Mouse (Mus musculus): Measurements from ENCODE around the gene Frem3.

Gene Frem3

DNA sequence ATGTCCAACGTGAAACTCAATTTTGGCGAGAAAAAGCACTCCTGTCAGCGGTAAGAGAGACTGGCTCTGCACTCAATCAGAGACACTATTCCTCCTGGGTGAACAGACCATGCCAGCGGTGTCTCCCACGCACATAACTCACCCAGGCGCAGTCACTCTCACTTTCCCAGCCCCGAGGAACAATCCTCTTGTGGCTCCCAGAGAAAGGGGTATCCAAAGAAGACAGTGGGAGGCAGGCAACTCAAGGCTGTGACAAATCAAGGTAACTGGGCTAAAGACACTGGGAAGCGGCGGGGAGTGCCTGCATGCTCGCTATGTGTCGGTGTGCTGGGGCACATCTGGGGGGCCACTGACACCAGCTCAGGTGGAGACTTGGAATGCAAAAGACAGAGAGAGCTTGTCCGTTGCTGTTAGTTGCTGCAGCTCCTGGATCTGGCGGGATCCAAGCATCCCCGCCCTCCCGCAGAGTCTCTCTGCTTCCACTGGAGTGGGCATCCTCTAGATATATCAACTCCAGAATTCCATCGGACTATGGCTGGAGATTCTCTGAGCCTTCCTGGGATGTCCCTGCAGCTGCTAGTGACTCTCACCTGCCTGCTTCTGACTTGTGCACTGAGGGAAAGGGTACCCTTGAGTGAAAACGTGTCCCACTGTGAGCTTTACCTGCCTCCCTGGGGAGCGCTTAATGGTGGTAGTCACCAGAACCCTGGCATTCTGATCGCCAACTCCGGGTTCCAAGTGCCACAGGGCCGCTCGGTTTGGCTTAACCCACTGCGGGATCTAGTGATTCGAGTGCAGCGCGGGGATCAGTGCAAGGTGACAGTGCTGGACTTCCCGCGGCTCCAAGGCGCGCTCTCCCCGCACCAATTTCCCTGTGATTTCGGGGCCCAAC, at the start of gene Frem3:
Gene Frem3 (plus strand): TSS at position 532 of the 892 bp plus-strand sequence.
- DNase-seq, result no peak

DNA sequence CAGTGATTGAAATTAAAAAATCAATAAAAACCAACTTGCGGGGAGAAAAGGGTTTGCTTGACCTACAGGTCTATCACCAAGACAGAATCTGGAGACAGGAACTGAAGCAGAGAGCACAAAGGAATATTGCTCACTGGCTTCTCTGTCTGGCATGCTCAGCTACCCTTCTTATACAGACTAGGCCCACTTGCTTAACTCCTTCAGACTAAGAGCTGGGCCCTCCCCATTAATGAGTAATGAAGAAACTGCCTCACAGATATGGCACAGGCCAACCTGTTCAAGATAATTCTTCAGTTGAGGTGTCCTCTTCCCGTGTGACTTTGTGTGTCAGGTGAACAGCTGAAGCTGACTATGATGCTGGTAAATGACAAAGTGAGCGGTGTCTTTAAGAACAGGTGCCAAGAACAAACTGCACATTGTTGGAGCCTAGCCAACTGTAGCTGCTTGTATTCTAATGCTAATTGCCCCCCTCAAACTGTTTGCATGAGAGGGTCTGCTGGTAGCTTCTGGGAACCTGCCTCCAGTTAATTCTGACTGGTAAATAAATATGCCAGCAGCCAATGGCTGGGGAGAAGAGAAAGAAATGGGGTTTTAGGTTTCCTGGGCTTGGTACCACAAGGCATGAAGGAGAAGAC, 46.6 kb upstream of the Frem3 start:
- DNase-seq, result no peak

DNA sequence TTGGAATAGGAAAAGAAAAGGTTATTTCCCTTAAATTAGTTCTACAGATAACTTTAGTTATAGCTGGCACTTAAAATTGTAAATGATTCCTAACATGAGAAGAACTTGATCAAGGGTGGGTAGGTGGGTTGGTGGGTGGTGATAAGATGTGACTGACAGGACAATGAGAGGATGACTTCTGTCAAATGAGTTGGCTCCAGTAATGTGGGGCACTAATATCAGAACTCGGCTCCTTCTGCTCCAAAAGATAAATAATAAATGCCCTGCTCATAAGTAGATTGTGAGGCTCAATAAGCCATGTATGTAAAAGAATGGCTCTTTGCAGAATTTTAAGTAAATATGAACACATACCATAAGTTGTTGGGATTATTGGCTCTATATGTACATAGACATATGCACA, 43.4 kb upstream of the Frem3 start:
- DNase-seq, result no peak

DNA sequence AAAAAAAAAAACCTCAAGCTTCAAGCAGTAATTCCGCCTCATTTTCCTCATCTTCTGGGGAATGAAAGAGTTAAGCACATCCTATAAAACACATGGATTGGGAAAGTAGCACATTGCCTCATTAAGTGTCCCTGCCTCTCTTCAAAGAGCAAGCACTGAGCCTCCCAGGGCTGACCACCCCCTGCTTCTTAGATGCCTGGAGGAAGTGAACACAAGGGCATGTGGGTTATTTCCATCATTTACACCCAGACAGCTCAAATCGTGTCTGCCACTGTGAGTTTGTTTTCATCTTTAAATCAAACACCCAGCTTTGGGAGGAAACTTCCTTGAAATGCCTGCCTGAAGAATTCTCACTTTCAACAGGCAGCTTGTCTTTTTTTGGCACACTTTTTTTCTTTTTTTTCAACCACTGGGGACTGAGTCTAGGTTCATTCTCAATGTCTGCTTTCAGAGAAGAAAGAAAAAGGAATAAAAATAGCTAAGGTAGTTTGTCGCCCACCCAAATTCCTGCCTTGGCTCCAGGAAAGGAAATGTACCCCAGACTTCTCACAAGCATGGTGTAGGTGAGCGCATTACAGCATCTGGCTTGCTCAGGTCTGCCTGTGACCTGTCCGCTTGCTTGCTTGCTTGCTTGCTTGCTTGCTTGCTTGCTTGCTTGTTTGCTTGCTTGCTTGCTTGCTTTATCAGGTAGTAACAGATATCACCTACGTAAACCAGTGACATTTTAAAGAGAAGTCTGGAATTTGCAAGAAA, 42.5 kb upstream of the Frem3 start:
- DNase-seq, result no peak

DNA sequence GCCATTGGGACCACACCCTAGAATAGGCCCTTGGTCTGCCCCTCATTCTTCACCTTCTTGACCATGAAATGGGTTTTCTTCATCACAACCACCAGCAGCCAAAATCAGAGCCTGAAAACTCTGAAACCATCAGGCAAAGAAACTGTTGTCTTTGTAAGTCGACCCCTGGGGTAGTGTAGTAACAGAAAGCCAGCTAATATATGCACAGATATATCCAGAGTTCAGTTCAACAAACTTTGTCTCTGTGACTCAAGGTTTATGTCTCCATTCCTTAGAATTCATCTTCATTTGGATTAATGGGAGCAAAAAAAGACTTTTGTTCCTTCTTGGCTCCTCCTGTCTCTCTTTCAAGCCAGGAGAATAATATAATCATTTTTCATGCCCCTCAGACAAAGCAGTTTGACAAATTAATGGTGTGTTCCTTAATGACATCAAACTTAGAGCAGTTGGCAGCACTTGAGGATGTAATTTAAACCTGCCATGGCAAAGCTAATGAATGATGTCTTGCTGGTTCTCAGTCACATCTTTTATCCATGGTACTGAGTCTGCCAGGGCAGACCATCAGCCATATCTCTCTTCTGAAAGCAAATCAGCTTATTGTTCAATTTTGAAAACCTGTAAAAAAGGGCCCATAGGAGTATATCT, 38.3 kb upstream of the Frem3 start:
- no peak for DNase-seq

DNA sequence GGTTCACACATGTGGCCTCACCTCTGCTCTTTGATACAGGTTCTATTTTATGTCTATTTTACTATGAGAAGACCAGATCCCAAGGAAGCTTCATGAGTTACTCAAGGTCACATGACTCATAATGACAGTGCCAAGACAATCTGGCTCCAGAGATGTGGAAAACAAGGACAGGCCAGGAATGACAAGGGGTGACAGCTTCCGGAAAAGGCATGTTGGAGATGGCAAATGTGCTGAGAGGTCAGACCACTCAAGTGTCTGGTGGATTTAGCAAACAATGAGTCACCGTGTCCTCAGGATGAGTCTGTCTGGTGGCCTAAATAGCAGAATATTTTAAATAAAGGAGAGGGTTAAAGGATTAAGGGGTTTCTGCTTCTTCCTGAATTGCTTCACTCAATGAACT, 33.8 kb upstream of the Frem3 start:
- DNase-seq, result no peak

DNA sequence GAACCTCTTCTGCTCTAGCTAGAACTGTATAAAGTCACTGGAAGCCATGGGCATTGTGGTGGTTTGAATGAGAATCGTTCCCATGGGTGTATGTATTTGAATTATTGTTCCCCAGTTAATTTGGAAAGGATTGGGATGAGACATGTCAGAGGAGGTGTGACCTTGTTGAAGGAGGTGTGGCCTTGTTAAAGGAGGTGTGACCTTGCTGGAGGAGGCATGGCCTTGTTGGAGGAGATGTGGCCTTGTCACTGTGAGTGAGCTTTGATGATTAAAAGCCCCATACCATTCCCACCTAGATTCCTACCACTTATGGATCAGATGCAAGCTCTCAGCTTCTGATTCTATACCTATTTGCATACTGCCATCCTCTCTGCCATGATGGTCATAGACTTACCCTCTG, 31.8 kb upstream of the Frem3 start:
- DNase-seq, result no peak

DNA sequence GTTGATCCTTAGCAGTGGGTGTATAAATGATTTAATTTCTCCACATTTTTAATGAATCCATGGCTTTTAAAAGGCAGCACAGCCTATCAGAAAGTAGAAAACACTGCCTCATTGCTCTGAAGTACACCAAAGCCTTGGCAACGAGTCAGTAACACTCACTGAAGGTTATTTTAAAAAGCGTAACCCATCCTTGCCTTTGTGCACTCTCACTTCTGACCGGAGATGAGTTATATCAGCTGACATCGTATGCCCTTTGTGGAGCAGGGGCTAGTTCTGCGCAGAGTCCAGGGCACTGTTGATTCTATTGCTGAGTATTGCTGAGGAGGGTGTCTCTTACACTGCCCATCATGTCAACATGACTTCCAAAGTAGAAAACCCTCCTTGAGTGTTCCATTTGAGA, 18.3 kb upstream of the Frem3 start:
- DNase-seq, result no peak

DNA sequence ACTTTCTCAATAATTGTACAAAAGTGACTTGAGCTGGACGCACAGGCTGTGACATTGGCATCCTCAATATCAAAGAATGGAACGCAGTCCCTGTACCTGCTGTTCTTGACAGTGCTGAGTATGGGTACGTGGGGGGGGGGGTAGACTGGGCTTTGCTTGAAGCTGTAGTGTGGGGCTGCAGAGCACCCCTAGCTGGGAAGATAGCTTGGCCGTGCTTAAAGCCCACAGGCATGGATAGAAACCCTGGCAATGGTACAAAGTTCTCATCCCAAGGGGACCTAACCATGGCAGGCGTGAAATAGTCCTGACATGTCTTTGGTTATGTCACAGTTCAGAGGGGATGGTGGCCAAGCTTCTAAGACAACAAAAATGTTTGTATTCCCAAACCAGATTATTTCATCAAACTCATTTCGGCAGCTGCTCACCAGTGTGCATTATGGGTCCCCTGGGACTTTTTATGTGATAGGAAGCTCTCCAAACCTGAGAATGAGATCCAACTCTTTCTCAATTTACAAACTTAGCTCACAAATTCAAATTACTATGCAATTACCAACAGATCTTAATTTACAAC, 10.2 kb upstream of the Frem3 start:
- peak; percentile 40 for DNase-seq

DNA sequence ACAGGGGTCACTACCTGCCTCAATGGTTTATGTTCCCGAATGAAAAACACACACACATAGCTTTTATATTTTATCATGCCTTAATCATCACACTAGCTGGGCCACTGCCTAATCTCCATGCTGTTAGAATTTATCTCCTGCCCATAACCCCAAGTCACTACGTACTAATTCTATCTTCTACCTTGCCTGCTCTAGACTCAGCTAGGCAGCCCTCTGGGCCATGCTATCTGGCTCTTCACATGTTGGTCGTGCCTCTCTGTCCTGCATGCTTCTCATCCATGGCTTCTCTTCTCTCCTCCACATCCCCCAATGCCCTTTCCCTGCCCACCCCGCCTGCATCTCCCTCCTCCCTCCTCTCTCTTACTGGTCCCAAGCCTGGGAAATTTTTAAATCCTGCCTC, 9.0 kb upstream of the Frem3 start:
- DNase-seq, result no peak

DNA sequence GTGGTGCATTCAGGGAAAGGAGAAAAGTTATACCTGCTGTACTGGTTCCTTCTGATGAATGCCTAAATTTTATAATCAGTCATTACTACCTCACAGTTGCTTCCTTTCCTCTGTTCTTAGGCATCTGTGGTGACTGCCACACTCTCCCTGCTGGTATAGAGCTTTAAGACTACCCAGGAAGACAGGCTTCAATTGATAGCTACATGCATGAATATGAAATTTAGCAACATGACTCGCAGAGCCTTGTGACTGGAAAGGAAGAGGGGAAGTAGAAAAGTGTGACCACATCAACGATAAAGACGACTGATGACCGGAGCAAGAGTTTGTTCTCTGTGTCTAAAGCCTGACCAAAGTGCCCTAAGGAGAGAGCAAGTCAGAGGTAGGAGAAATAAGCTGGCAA, 3.8 kb upstream of the Frem3 start:
- no peak for DNase-seq

DNA sequence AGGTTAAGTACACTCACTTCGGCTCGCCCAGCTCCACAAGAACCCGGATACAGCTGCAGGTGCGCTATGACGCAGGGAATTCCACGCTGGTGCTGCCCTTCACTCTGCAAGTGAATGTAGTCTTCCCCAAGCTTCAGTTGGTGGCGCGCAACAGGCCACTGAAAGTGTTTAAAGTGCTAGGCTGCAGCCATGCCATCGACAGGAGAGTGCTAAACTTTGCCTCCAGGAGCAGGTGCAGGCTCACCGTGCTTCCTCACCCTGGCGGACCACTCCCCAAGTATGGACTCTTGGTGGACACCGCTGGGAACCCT, 516 bp downstream of the Frem3 start:
- DNase-seq, result no peak

DNA sequence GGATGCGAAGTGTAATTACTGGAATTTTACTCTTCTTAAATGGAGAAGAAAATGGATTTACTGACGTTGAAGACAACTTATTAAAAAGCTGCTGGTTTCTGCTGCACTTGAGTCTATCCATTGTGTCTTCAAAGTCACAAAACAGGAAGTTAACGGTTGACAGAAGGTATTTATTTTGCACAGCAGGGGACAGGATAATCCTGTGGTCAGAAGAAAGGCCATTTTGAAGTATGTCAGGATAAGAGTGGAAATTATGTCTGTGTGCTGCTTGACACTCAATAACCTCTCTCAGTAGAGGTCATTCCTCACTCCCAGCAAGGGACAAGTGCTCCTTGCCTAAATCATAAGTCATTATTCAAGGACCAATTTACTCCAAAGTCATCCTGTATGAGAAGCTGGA, 8.9 kb downstream of the Frem3 start:
- no peak for DNase-seq

DNA sequence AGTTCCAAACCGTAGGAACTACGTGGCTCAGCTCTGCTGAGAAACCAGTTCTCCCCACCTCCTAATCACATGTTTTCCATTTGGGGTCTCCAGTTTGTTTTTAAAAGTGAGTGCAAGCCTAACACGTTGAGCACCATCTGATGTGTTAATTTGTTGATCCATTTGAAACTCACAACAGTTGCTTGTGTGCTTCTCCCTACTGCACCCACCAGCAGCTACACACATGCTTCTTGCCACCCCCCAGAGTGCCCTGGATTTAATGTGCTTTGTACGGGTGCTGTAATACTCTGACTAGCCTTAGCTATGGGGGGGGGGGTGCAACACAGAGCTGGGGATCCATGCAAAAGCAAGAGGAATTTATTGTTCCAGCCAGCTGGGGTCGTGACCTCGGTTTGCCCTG, 36.5 kb downstream of the Frem3 start:
- DNase-seq, result no peak

DNA sequence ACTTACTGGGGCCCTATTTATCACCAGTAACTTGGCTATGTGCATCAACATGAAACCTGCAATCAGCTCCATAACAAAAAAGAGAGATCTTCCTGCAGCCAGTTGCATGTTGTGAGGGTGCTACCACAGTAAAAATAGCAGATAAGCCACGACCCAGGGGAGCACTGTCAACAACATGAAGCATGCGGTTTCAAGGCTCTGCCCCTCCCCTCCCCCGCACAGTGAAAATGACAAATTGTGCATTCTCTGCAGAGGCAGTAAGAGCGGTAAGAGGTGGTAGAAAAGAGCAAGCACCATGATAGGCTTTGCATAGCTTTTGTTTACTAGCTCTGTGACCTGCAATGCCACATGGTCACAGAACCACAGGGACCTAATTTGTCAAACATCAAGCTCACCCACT, 46.8 kb downstream of the Frem3 start:
- DNase-seq, result no peak

DNA sequence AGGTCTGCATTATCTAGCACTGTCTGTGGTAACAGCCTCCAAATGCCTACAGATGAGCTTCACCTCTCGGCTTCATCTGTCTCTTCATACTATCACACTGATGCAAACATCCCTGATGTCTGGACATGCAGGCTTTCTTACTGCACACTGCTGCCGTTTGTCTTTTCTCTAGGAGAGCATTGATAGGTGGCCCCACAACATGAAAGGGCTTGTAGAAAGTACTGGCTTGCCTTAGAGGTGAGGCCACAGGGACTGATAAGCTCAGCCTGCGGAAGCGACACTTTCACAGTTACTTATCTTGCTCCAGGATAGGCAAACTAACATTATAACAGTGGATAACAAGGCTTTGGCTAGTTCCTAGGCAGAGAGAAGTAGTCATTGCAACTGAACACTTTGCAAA, 50.2 kb downstream of the Frem3 start:
- DNase-seq, result no peak

DNA sequence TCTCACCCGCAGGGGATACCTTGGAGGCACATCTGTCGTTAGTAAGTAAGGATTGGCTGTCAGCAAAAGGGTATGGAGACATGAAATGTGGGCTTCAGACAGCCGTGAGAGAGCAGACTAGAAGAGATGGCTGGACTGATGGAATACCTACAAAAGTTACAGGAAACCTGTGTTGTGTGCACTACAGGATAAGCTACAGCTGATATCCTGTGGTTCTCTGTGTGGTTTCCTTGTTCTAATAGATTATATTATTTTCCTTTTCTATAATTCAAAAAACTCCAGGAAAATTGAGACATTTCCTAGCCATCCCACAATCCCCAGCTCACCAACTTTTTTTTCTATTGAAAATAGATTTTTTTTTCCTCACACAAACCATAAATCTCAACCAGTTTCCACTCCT, 52.6 kb downstream of the Frem3 start:
- DNase-seq, result no peak

DNA sequence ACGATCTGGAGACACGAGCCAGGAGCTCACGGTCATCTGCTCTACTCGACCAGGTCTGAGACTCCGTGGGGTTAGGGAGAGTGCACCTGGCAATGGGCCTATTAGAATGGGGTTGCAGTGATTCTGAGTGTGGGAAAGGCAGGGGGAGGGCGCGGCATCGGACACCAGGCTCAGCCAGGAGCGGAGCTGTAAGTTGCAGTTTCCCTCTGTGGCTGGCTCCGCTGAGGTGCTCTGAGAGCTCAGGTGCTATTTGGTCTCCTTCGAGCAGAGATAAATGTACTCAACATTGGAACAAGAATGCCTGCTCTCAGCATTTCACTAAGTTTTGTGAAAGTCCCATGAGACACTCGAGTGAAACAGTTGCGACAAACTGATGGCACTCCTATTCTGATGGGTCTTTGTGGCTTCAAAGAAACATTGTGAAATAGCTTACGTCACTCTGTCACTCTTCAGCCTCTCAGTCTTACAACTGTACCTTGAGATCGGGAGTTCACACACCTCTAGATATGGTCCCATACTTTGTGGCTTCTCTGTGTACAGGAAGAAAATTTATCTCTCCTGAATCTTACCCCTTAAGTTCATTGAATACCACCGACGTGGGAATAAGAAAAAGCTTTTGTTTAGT, 58.5 kb downstream of the Frem3 start:
- DNase-seq, result no peak

DNA sequence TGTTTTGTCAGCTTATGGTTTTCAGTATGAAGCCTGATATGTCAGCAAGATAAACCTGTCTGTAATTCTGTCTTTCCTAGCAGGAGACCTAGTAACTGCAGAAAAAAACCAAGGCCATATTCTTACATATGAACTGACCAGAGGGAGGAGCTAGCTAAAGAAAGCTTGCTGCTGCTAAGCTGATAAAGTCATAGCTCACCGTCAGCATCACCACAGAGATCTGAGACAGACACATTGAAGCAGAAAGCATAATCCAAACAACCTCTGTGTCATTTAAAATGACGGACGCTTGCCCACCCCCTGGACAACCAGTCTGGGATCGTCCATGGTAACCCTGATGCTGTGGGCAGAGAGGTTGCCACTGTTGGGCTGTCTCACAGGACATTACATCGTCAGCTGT, 71.7 kb downstream of the Frem3 start:
- no peak for DNase-seq

DNA sequence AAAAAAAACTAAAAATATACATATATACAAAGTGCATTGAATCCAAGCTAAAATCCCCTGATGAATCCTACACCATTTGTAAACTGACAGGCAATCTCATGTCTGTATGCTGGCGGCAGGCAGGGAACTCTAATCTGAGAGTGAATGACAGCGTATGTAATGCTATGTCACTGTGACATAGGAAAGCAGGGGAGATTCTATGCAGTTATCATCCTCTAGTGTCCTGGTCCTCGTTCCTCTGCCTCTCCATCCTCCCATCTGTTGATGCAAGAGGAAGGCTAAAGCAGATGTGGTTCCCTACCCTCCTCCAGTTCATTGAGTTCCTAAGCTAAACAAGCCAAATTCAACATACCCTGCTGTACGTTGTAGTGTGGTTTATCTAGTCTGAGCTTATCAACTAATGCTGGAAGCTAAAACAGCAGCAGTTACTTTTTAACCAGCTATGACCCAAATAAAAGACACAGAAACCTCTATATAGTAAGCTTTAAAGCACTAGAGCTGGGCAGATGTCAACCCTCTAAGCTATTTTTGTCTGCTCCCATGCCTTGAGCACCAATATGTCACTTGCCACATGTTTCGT, 73.0 kb downstream of the Frem3 start:
- DNase-seq, result no peak

DNA sequence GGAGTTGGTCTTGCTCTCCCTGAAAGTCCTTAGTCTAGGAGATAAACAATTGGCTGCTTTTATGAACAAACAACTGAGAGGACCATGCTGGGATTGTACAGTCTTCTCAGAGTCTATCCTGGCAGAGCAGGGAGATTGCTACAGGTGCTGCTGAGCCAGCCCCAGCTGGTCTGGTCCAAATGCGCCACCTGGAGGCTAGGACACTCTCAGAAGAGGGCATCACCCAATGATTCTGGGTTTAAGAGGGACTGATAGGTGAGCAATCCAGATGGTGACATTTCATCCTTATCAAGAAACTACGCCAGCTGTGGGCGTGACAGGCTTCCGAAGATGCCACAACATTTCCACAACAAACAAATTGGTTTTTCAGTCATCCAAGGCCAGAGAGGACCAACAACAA, 77.3 kb downstream of the Frem3 start:
- peak; percentile 86 for DNase-seq

DNA sequence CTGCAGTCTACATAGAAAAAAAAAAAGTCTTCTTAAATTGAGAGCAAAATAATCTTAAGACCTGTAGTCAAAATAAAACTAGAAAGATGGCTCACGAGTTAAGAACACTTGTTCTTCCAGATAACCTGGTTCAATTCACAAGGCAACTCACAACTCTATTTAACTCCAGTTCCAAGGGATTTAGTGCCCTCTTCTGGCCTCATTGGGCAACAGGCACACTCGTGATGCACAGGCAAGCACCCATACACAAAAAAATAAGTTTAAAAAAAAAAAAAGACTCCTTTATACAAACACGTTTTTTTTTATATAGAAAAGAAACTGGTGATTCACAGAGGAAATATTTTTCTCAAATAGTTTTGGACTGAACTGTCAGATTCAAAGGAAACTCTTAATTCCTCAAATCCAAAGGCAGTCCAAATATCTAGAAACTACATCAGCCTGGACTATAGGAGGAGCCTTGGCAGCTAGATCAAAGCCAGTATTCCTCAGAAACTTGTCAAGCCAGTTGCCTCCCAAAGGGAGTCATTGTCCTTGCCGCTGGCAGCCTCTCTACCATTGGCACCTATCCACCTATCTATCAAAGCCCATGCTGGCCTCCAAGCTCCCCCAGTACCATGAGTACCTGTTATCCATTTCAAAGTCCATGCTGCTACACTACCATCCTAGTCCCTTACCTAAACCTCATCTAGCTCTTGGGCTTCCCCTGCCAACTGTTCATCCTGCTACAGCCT, 100.0 kb downstream of the Frem3 start:
- peak; percentile 16 for DNase-seq
